Mouse (Mus musculus) gastrocnemius, adult 18-20 months (tissue): ENCODE measurements around the gene Cfap206. TPM values are rescaled to one million over a fixed set of nuclear protein-coding genes. Genes with fewer than 3 reads are reported as not detected.

Experiments
- DNase-seq: peaks from one replicate; pipeline ENCODE4 v3.0.0; 2021; ENCODE audit warnings: low spot score
- total RNA-seq, 2 experiments: library from RNA; stranded (reverse); gene quantifications; 2 replicates each; pipeline ENCODE4 v1.2.3; 2021

Gene Cfap206
- total RNA-seq, 2 experiments from 2014 or later: not detected

DNA sequence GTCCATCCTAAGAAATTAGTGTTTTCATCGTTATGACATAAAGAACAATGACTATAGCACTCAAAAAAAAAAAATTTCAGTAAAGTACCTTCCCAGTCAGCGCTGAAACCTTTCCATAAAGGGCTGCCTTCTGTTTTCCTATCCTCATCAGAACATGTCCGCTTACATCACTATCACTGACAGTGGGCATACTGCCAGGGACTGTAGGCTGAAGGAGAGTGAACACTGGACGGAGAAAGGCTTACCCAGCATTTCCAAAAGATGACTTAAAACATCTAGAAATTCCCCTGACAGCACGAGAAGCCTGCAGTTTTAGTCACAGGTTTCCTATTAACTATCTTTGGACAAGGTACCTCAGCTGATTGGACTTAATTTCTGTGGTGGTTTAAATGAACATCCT lies 56.3 kb downstream of the Cfap206 start:
- no peak for DNase-seq

DNA sequence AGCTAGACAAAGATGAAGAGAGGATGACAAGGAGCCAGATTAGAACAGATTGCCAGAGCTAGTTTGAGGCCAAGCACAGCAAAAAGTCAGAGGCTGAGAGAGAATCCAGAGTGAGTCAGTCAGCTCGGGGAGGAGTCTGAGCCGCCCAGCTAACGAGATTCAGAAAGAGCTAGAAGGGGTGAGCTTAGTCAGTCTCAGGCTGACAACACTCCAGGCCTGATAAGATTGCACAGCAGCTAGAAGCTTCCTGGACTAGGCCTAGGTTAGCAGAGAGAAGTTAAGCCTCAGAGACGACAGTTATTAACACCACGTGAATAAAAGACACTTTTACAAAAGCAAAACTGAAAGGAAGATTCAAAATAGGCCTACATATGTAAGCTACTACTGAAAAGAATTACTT lies 62.1 kb downstream of the Cfap206 start:
- no peak for DNase-seq

DNA sequence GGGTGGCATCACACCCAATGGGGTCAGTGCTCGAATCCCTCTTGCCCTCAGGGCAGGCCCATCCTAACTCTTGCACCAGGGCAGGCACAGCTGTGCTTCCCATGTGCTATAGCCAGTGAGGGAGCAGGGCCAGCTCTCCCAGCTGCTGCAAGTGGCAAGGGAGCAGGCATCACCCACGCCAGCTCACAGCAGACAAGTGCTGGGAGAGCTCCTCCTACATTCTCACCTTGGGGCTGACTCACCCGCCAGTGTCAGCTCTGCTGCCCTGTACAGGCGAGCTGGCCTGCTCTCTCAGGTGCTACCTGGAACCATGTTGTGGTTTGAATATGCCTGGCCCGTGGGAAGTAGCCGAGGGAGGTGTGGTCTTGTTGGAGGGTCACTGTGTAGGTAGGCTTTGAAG lies 68.1 kb downstream of the Cfap206 start:
- no peak for DNase-seq

DNA sequence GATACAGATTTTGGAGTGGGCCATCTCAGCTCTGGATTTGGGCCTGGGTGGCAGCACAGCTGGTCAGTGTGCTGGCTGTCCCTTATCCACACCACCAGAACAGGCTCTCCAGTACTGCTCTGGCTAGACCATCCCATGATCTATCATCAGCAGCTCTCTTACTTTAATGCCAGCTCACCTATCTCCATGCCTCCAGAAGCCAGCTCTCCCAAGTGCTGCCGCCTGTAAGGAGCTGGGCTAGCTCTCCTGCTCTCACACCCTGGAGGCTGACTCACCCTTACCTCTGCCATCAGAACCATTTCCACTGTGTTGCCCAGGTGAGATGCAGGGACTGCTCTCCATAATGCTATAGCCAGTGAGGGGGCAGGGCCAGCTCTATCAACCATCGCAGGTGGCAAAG lies 68.5 kb downstream of the Cfap206 start:
- DNase-seq: no peak

DNA sequence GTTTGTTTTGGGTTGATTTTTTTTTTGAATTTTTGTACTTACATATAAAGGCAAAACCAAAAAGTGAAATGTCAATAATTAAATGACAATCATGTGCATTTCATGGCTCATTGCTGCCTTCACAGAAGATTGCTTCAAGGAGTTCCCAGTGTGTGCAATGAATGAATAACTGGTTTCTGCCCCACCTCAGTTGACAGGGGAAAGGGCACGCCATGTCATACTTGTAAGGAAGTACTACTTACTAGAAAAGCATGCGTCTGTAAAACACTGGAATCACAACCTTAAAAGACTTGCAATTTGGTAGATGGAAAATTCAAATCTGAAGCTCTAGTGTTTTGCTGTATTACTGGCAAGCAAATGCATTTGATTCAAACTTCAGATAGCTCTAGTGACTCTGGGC lies 71.0 kb downstream of the Cfap206 start:
- DNase-seq: no peak

DNA sequence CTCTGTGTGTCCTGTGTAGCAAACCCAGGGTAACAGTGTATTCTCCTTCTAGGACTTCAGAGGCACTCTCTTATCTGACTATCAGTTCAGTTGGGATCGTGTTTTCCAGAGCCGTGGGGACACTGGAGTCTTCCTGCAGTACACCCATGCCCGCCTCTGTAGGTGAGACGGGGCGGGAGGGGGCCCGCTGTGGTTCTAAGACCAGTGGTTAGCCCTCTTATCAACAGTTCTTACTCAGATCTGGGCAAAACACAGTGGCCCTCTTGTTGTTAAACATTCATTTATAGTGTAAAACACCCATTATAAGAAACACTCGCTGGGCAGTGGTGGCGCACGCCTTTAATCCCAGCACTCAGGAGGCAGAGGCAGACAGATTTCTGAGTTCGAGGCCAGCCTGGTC lies 73.9 kb downstream of the Cfap206 start:
- no peak for DNase-seq

DNA sequence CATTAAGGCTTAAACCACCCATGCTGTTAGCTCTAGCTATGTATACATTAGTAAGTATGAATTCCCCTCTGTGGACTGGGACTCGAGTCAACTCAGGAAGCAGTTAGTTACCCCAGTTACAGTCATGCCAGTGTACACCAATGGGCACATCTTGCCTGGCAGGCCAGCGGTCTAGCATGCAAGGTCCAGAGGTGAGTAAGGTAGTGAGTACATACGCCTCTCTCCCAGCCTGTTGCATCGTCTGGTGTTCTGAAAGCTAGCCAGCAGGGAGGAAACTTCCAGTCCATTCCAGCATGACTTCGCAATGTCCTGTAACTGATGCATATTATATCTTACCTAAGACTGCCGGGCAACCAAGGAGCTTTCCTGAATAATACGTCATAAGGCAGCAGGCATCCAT lies 76.8 kb downstream of the Cfap206 start:
- DNase-seq: no peak

DNA sequence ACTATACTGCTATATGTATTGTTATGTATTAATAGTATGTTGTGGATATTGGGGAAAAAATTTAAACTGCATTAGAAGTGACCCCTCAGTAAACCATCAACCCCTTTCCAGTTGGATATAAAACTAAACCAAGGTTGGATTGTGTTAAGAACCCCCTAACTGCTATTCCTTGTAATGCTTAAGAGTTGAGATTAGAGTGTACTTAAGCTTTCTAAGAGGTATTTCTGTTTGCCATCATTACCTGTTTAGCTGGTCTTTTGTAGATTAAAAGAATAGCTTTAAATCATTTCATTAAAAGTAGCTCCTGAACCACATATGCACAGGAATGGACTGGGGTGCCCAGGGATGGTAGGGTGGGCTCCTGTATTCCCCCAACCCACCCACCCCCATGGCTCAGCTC lies 85.2 kb downstream of the Cfap206 start:
- DNase-seq: no peak

DNA sequence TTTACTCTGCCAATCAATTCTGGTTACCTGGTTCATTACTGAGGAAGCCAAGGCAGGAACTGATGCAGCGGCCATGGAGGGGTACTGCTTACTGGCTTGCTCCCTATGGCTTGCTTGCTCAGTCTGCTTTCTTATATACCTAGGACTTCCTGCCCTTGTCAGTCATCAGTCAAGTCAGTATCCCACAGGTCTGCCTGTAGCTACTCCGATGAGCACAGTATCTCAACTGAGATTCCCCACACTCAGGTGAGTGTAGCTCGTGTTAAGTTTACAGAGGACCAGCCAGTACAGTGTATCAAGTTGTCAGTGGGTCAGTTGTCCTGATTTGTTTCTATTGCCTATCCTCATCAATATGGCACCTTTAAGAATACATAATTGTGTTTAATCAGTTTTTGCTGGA lies 89.3 kb downstream of the Cfap206 start:
- no peak for DNase-seq

DNA sequence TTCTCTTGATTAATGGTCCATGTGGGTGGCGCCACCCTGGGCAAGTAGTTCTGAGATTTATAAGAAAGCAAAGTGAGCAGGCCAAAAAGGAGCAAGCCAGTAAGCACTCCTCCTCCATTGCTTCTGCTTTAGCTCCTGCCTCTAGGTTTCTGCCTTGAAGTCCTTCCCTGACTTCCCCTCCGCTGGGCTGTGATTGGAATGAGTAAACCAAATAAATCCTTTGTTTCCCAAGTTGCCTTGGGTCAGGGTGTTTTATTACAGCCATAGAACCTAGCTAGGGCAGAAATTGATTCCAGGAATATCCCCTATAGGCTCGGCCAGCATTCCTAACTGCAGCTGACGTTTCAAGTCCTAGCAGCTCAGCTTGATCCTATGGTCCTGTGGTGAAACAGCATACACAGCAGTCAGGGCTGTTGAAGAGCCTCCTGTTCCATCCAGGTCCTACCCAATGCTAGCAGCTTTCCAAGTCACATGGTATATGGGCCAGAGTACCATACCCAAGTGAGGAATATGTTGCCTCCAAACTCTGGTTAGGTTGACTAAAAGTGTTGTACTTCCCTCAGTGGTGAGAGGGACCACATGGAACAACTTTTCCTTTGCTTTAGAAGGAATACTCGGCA lies 90.2 kb downstream of the Cfap206 start:
- no peak for DNase-seq

Other genes with a start within 250 kb of the Cfap206 start
- gene Akirin2, start 179.3 kb downstream of the Cfap206 start, total RNA-seq: 10 to 100 TPM; 48.1 to 48.6 TPM
- 10 to 100 TPM; 35.9 to 38.7 TPM for gene Orc3, start 115.3 kb downstream of the Cfap206 start, total RNA-seq
- 10 to 100 TPM; 18.2 to 19.1 TPM for gene Rars2, start 115.2 kb downstream of the Cfap206 start, total RNA-seq
- gene Slc35a1, start 42.8 kb downstream of the Cfap206 start, total RNA-seq: 10 to 100 TPM; 11.1 to 12.9 TPM
- gene Gm136, start 26.1 kb upstream of the Cfap206 start, total RNA-seq: not detected
- 10 to 100 TPM; 25.4 to 29.7 TPM for gene Smim8, start 48.2 kb upstream of the Cfap206 start, total RNA-seq
- 1 to 10 TPM; 7.3 to 8.7 TPM for gene Zfp292, start 152.8 kb upstream of the Cfap206 start, total RNA-seq
- gene Cga, start 163.6 kb upstream of the Cfap206 start, total RNA-seq: not detected